Mouse (Mus musculus) adrenal gland, postnatal 14 days (tissue): ENCODE measurements around the gene Hemk1. TPM values are rescaled to one million over a fixed set of nuclear protein-coding genes. Genes with fewer than 3 reads are reported as not detected.
"Not testable (repeated sequence)": the region's sequence is repeated elsewhere in the genome, so short reads cannot be mapped to it uniquely, and the experiment has no call there.

Source experiments
- DNase-seq: peaks from one replicate; pipeline ENCODE4 v3.0.0; 2021; ENCODE audit warnings: mixed read lengths
- total RNA-seq: library from RNA; stranded (reverse); gene quantifications from 2 replicates; pipeline ENCODE4 v1.2.3, GENCODE M21; 2021

Gene Hemk1
- total RNA-seq, 1 experiment from 2014 or later, result 23.9 TPM

- DNase-seq, result peak; percentile 31
These were observed 29.7 kb downstream of the Hemk1 start for GRCm38 (mm10) chr9:107308346-107309000.

GRCm38 (mm10) chr9:107307886-107308285, 30.3 kb downstream of the Hemk1 start:
- peak; percentile 87 for DNase-seq

GRCm38 (mm10) chr9:107307099-107307872, 30.9 kb downstream of the Hemk1 start:
- DNase-seq, result peak; percentile 22

- not testable (repeated sequence) for DNase-seq
These were observed 31.5 kb downstream of the Hemk1 start for GRCm38 (mm10) chr9:107306673-107307072.

GRCm38 (mm10) chr9:107305601-107306542, 32.3 kb downstream of the Hemk1 start:
- DNase-seq, result peak; percentile 50

- no peak for DNase-seq
These were observed 33.1 kb downstream of the Hemk1 start for GRCm38 (mm10) chr9:107305012-107305411.

- no peak for DNase-seq
These were observed 33.8 kb downstream of the Hemk1 start for GRCm38 (mm10) chr9:107304383-107304782.

GRCm38 (mm10) chr9:107303900-107304299, 34.2 kb downstream of the Hemk1 start:
- no peak for DNase-seq

GRCm38 (mm10) chr9:107303121-107303820, 34.9 kb downstream of the Hemk1 start:
- DNase-seq, result no peak

- DNase-seq, result no peak
These were observed 35.6 kb downstream of the Hemk1 start for GRCm38 (mm10) chr9:107302592-107302991.

- DNase-seq, result no peak
These were observed 36.4 kb downstream of the Hemk1 start for GRCm38 (mm10) chr9:107301554-107302331.

GRCm38 (mm10) chr9:107300224-107300973, 37.8 kb downstream of the Hemk1 start:
- DNase-seq, result no peak

- no peak for DNase-seq
These were observed 38.4 kb downstream of the Hemk1 start for GRCm38 (mm10) chr9:107299783-107300182.

GRCm38 (mm10) chr9:107298876-107299275, 39.3 kb downstream of the Hemk1 start:
- DNase-seq, result no peak

GRCm38 (mm10) chr9:107298059-107298780, 39.9 kb downstream of the Hemk1 start:
- no peak for DNase-seq

- DNase-seq, result no peak
These were observed 40.5 kb downstream of the Hemk1 start for GRCm38 (mm10) chr9:107297658-107298057.

- no peak for DNase-seq
These were observed 41.1 kb downstream of the Hemk1 start for GRCm38 (mm10) chr9:107297059-107297458.

GRCm38 (mm10) chr9:107296501-107296965, 41.6 kb downstream of the Hemk1 start:
- DNase-seq, result peak; percentile 94

GRCm38 (mm10) chr9:107296041-107296440, 42.1 kb downstream of the Hemk1 start:
- no peak for DNase-seq

- DNase-seq, result no peak
These were observed 42.3 kb downstream of the Hemk1 start, which contains the start of gene Cish for GRCm38 (mm10) chr9:107296016-107296040. Gene Cish (plus strand): TSS chr9:107296026.
